Mouse (Mus musculus): Measurements from ENCODE around the gene Mtm1. TPM values are rescaled to one million over a fixed set of nuclear protein-coding genes. Genes with fewer than 3 reads are reported as not detected.

Mtm1 gene
- total RNA-seq (2023), result 10 to 100 TPM; 10.5 to 18.5 TPM

GRCm38 (mm10) chrX:71210467-71210866 is at the start of gene Mtm1:
Gene Mtm1 (plus strand): TSS chrX:71210767.

DNA sequence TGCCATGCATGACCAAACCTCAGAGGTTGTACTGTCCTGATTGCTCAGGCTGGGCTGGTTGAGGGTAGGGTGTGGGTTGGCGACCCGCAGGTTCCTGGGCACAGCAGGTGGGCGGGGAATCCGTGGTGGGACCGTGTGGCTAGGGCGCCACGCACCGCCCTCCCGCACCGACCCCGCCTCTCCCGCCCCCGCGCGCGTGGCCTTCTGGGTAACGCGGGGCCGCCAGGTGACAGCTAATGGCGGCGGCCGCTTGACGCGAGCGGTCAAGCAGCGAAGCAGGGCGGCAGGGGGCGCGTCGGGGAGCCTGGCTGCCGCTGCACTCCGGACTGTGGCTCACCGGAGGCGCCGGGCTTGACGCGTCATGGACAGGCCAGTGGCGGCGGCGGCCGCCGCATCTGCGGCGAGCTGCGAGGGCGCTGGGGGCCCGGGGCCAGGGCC is 154.0 kb downstream of the Mtm1 start, which contains the start of gene Mtmr1:
TSS of gene Mtmr1 (plus strand) at position 207 of the 438 bp plus-strand sequence.

Other genes with a start within 250 kb of the Mtm1 start
- not detected for gene Mamld1, start 160.5 kb upstream of the Mtm1 start, total RNA-seq (2023)
- gene Mtmr1, start 154.0 kb downstream of the Mtm1 start, total RNA-seq (2023), result 10 to 100 TPM; 30.7 to 50.5 TPM

All from B cell, adult 67 days (primary cell).